Mouse (Mus musculus): ENCODE results near the gene Eme1. TPM values are rescaled to one million over a fixed set of nuclear protein-coding genes. Genes with fewer than 3 reads are reported as not detected.

Gene Eme1
- polyA plus RNA-seq, 1 experiment from 2014 or later: 52.6 TPM

DNA sequence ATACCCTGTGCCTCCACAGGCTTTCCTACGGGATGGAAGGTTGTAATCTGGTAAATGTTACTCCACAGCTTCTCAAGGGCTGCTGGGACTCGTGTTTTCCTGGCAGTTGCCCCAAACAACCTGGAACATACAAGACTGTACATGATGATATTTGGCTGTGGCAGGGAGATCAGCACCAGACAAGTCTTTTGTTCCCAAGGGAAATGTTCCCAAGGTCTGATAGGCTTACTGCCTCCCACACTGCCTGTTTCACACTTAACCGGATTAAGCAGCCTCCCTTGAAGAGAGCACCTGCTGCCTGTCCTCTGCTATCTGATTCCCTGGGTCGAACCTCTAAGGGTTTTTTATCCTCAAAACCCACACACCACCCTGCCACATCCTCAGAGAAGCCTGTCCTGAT is 38.3 kb downstream of the Eme1 start:
- ATAC-seq (ENCODE audit: insufficient number of reproducible peaks, low FRiP score, low TSS enrichment, low read depth) (no peak), DNase-seq (ENCODE audit: low spot score) (no peak)
- no peak overlapping the region for H3K4me3 ChIP-seq (ENCODE audit: low read depth, low read length)
- H3K9ac ChIP-seq (ENCODE audit: low read length): no peak overlapping the region
- H3K27me3 ChIP-seq (ENCODE audit: control insufficient read depth, insufficient read depth, low read length): no peaks in the 10 kb centered on the region
- H3K4me1 ChIP-seq (ENCODE audit: control insufficient read depth, insufficient read depth, low read length): no peaks in the 10 kb centered on the region
- WGBS: 37% methylated on average over 4 of the region's 4 CpGs
- no peaks in the 10 kb centered on the region for H3K36me3 ChIP-seq (ENCODE audit: control insufficient read depth, insufficient read depth, low read length)
- no peaks in the 10 kb centered on the region for H3K9me3 ChIP-seq (ENCODE audit: control insufficient read depth, low read length)
- no peak overlapping the region for H3K4me2 ChIP-seq (ENCODE audit: low read depth, severe bottlenecking)
- H3K27ac ChIP-seq (replicated peaks; ENCODE audit: low read depth, low read length): no peak overlapping the region

DNA sequence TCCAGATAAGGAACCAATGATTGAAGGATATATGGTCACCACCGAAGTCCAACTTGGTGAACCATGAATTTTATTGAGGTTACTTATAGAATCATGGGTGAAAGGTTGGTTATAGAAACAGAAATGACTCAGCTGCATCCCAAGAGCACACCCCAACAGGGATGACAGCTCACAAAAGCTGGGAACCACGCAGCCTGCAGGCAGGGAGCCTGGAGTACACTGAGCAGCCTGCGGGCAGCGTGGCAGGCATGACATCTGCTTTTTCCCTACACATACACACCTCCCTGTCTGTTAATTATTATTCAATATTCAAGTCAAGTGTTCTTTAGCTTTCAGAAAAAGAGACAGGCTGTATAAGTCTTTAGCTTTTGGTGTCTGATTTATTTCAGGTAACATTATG is 39.2 kb downstream of the Eme1 start:
- ATAC-seq (ENCODE audit: insufficient number of reproducible peaks, low FRiP score, low TSS enrichment, low read depth) (no peak), DNase-seq (ENCODE audit: low spot score) (no peak)
- Histone ChIP-seq H3K4me3 (ENCODE audit: low read depth, low read length) (no peak overlapping the region), H3K36me3 (ENCODE audit: control insufficient read depth, insufficient read depth, low read length) (no peaks in the 10 kb centered on the region), H3K27ac (replicated peaks; ENCODE audit: low read depth, low read length) (no peak overlapping the region), H3K9ac (ENCODE audit: low read length) (no peak overlapping the region), H3K4me1 (ENCODE audit: control insufficient read depth, insufficient read depth, low read length) (no peaks in the 10 kb centered on the region), H3K27me3 (ENCODE audit: control insufficient read depth, insufficient read depth, low read length) (no peaks in the 10 kb centered on the region), H3K4me2 (ENCODE audit: low read depth, severe bottlenecking) (no peak overlapping the region), H3K9me3 (ENCODE audit: control insufficient read depth, low read length) (no peaks in the 10 kb centered on the region)
- 81% methylated on average over 4 of the region's 4 CpGs for WGBS

DNA sequence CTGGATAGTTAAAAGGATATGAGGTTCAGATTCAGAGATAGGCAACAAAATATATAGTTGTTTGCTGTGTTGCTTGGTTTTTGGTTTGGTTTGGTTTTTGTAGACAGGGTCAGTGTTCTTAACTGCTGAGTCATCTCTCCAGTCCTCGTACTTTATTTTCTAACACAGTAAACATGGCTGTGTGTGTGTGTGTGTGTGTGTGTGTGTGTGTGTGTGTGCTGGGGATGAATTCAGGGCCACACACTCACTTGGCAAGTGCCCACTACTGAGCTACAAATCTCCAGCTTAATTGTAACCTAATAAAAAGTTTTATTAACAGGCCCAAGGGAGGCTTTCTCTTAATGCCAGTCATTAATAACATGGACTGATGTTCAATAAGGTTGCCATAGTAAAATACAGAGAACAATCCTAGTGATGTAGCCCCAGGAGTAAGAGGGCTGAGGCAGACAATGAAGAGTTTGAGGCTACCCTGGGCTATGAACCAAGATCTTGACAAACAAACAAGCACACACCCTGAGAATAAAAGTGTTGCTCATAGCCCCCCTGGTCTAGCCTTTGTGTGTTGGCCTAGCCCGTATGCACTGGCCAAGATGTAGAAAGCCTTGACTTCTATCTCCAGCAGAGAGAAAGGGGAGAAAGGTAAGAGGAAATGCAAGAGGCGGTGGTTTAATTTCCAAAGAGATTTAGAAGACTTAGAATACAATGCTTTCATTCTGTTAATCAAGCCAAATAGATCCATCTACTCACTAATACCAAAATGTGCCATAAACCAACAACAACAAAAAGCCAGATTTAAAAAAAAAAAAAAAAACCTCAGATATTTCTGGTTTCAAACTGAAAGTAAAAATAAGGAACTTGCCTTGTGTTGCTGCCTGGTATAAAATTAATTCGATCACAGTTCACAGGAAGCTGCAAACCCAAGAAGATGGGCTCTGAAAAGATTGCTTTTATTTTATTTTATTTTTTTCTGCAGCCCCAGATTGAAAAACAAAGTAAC is 42.7 kb downstream of the Eme1 start:
- no peak for ATAC-seq (ENCODE audit: insufficient number of reproducible peaks, low FRiP score, low TSS enrichment, low read depth)
- Histone ChIP-seq H3K4me1 (ENCODE audit: control insufficient read depth, insufficient read depth, low read length) (no peaks in the 10 kb centered on the region), H3K4me3 (ENCODE audit: low read depth, low read length) (no peak overlapping the region), H3K27me3 (ENCODE audit: control insufficient read depth, insufficient read depth, low read length) (no peaks in the 10 kb centered on the region), H3K27ac (replicated peaks; ENCODE audit: low read depth, low read length) (no peak overlapping the region), H3K4me2 (ENCODE audit: low read depth, severe bottlenecking) (no peak overlapping the region), H3K9me3 (ENCODE audit: control insufficient read depth, low read length) (no peaks in the 10 kb centered on the region), H3K36me3 (ENCODE audit: control insufficient read depth, insufficient read depth, low read length) (no peaks in the 10 kb centered on the region), H3K9ac (ENCODE audit: low read length) (no peak overlapping the region)
- WGBS: 78% methylated on average over 4 of the region's 4 CpGs
- no peak for DNase-seq (ENCODE audit: low spot score)

DNA sequence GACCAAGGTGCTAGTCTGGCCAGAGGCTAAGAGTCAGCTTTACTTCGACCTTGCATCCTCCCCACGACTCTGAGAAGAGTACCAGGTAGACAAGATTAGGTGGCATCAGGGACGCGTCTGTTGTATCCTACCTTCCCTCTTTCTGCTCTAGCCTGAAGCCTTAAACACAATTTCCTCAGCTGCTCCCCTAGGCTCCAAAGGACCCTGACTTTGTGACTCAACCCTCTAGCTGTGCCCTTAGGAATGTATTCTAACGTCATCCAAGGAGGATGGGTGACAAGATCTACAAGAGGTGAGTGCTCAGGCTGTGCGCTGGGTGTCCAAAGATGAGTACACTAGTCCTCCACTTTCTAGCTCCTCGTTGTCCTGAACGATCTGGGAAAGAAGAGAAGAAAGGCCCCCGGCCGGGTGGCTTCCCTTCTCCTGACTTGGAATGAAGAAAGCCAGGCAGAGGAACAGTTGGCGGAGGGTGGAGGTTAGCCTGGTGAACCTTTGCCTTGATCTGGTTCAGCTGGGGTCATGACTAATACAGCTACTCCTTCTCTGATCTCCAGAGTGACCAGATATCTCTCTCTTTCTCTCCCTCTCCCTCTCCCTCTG is 51.3 kb downstream of the Eme1 start:
- Histone ChIP-seq H3K4me3 (ENCODE audit: low read depth, low read length) (peak overlapping the region; percentile 59; the same call in 1 of the 2 replicates), H3K4me1 (ENCODE audit: control insufficient read depth, insufficient read depth, low read length) (0 out of 2 replicates have a peak, but pooled peaks cover 6% of the 10 kb centered on the region), H3K27me3 (ENCODE audit: control insufficient read depth, insufficient read depth, low read length) (no peaks in the 10 kb centered on the region), H3K9ac (ENCODE audit: low read length) (no peak overlapping the region), H3K9me3 (ENCODE audit: control insufficient read depth, low read length) (no peaks in the 10 kb centered on the region), H3K27ac (replicated peaks; ENCODE audit: low read depth, low read length) (no peak overlapping the region), H3K4me2 (ENCODE audit: low read depth, severe bottlenecking) (peak overlapping the region; percentile 77), H3K36me3 (ENCODE audit: control insufficient read depth, insufficient read depth, low read length) (no peaks in the 10 kb centered on the region)
- no peak for DNase-seq (ENCODE audit: low spot score)
- 62% methylated on average over 11 of the region's 11 CpGs for WGBS
- ATAC-seq (ENCODE audit: insufficient number of reproducible peaks, low FRiP score, low TSS enrichment, low read depth): no peak

DNA sequence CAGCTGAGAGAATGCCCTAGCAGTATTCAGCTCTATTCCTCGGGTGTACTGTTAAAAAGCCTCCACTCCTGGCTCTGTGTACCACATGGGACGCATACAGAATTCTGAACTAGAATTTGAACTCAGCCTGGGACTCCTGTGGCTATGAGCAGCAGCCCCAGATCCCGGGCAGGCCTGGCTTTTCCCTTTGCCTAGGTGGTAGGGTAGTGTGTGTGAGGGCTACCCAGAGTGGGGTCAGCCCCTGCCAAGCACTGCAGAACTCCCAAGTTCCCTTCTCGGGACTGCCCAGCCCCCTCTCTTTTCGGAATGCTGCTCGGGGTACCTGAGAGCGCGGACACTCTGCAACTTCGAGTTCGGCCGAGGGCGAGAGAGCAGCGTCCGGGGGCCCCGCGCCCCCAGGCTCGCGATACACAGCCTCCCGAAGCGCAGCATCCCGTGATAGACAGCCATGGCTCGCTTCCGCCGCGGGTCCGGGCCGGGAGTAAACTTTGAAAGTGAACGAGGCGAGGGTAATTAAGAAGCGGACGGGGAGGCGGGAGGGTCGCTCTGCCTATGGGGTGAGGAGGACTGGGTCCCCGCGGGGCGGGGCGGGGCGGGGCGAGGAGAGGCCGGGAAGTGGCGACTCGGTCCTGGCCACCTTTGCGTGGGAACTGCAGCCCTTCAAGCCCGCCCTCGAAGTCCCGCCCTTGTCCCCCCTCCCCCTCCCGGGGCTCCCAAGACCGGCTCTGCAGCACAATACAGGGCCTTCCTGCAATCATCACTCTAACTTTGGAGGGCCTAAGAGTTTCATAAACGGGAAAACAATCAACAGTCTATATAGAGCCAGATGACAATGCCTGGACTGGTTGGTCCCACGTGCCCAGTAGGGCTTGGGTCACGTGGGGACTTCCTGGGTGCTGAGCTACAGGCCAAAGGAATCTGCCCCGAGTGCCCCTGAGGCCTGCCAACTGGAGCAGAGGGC is 52.2 kb downstream of the Eme1 start, which contains the start of gene Acsf2:
Acsf2 (minus strand) TSS at position 551 of the 961 bp plus-strand sequence.
- WGBS: under 1% methylated on average over 46 of the region's 52 CpGs
- Histone ChIP-seq H3K27me3 (ENCODE audit: control insufficient read depth, insufficient read depth, low read length) (no peaks in the 10 kb centered on the region), H3K4me1 (ENCODE audit: control insufficient read depth, insufficient read depth, low read length) (0 out of 2 replicates have a peak, but pooled peaks cover 6% of the 10 kb centered on the region), H3K36me3 (ENCODE audit: control insufficient read depth, insufficient read depth, low read length) (no peaks in the 10 kb centered on the region), H3K27ac (replicated peaks; ENCODE audit: low read depth, low read length) (no peak within 1 kb of the TSS; the same call in 1 of the 2 replicates), H3K4me2 (ENCODE audit: low read depth, severe bottlenecking) (peak within 1 kb of the TSS; percentile 77), H3K9ac (ENCODE audit: low read length) (peak within 1 kb of the TSS; percentile 70), H3K9me3 (ENCODE audit: control insufficient read depth, low read length) (no peaks in the 10 kb centered on the region), H3K4me3 (ENCODE audit: low read depth, low read length) (peak within 1 kb of the TSS; percentile 59)
- peak; percentile 91 for ATAC-seq (ENCODE audit: insufficient number of reproducible peaks, low FRiP score, low TSS enrichment, low read depth)
- DNase-seq (ENCODE audit: low spot score): peak; percentile 92

DNA sequence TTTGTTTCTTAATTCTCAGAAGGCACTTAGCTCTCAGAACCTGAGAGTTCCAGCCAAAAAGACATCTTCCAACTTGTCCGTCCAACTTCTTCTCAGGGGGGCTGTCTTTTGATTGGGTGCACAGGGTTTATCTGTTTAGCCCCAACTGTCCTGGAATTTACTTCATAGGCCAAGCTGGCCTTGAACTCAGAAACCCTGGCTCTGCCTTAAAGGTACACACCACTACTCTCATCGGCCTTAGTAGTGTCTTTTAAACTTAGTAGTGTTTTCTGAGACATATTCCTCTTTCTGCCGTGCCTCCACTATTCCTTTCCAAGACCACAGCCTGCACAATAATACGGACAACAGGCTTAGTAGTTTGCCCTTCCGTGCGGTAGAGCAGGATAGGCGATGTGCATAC is 53.3 kb downstream of the Eme1 start:
- Histone ChIP-seq H3K9me3 (ENCODE audit: control insufficient read depth, low read length) (no peaks in the 10 kb centered on the region), H3K4me1 (ENCODE audit: control insufficient read depth, insufficient read depth, low read length) (0 out of 2 replicates have a peak, but pooled peaks cover 6% of the 10 kb centered on the region), H3K4me3 (ENCODE audit: low read depth, low read length) (no peak overlapping the region), H3K9ac (ENCODE audit: low read length) (no peak overlapping the region), H3K27ac (replicated peaks; ENCODE audit: low read depth, low read length) (no peak overlapping the region), H3K36me3 (ENCODE audit: control insufficient read depth, insufficient read depth, low read length) (no peaks in the 10 kb centered on the region), H3K27me3 (ENCODE audit: control insufficient read depth, insufficient read depth, low read length) (no peaks in the 10 kb centered on the region), H3K4me2 (ENCODE audit: low read depth, severe bottlenecking) (peak overlapping the region; percentile 77; the same call in 1 of the 2 replicates)
- 94% methylated on average over 7 of the region's 7 CpGs for WGBS
- DNase-seq (ENCODE audit: low spot score) (no peak), ATAC-seq (ENCODE audit: insufficient number of reproducible peaks, low FRiP score, low TSS enrichment, low read depth) (no peak)

DNA sequence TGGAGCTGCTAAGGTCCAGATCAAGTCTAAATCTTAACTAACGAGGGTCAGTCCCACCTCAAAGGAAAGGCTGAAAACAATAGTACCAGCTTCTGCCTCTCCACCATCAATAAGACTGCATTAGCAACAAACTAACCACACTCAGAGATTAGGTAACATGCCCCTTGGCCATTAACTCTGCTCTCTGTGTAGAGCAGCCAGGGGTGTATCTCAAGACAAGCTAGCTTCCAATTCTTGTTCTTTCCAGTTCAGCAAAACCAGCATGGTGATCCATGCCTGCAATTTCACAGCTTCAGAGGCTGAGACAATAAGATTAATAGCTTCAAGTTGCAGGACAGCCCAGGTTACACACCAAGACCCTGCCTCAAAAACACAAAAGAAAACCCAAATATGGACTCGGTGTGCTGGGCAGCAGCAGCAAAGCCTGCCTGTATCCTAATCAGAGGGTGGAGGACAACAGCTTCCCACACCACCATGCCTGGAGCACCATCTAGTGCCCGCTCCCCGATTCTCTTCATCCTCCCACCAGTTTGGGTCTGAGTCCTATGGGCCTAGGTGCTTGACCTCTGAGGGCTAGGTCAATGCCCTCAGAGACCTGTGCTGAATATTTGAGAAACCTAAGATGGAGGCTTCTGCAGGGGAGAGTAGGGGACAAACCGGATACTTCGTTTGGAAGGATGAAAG is 55.2 kb downstream of the Eme1 start:
- WGBS: 75% methylated on average over 6 of the region's 6 CpGs
- Histone ChIP-seq H3K27me3 (ENCODE audit: control insufficient read depth, insufficient read depth, low read length) (no peaks in the 10 kb centered on the region), H3K9ac (ENCODE audit: low read length) (no peak overlapping the region), H3K9me3 (ENCODE audit: control insufficient read depth, low read length) (no peaks in the 10 kb centered on the region), H3K4me2 (ENCODE audit: low read depth, severe bottlenecking) (no peak overlapping the region), H3K27ac (replicated peaks; ENCODE audit: low read depth, low read length) (no peak overlapping the region), H3K4me1 (ENCODE audit: control insufficient read depth, insufficient read depth, low read length) (0 out of 2 replicates have a peak, but pooled peaks cover 6% of the 10 kb centered on the region), H3K36me3 (ENCODE audit: control insufficient read depth, insufficient read depth, low read length) (no peaks in the 10 kb centered on the region), H3K4me3 (ENCODE audit: low read depth, low read length) (no peak overlapping the region)
- DNase-seq (ENCODE audit: low spot score) (no peak), ATAC-seq (ENCODE audit: insufficient number of reproducible peaks, low FRiP score, low TSS enrichment, low read depth) (no peak)

All from limb, embryonic 11.5 days (tissue).